Mouse (Mus musculus) cerebral cortex, adult 2 months (tissue): ENCODE measurements around the gene Tmod4.

ENCODE experiments used
- WGBS: fragments of 180-500 bp; shearing (Covaris S2); methylation state at CpG from one replicate; pipeline ENCODE4 v1.1.7; 2018; 5-methylcytosine and 5-hydroxymethylcytosine counted together

The Tmod4 gene

GRCm38 (mm10) chr3:95139586-95140288 is 15.5 kb downstream of the Tmod4 start:
- 74% methylated on average over 25 of the region's 25 CpGs for WGBS

GRCm38 (mm10) chr3:95140289-95140595 is 16.0 kb downstream of the Tmod4 start:
- WGBS = 73% methylated on average over 18 of the region's 18 CpGs

GRCm38 (mm10) chr3:95140795-95141194 is 16.5 kb downstream of the Tmod4 start:
- WGBS = 95% methylated on average over 6 of the region's 6 CpGs

- WGBS = 90% methylated on average over 9 of the region's 9 CpGs
Observed at GRCm38 (mm10) chr3:95141474-95141873, 17.2 kb downstream of the Tmod4 start.

GRCm38 (mm10) chr3:95141952-95142616 is 17.8 kb downstream of the Tmod4 start, which contains the start of gene Tnfaip8l2:
Tnfaip8l2 (minus strand) TSS chr3:95142360.
- WGBS = 79% methylated on average over 10 of the region's 10 CpGs

GRCm38 (mm10) chr3:95142617-95143011 is 18.3 kb downstream of the Tmod4 start:
- 13% methylated on average over 5 of the region's 5 CpGs for WGBS

- WGBS = 70% methylated on average over 3 of the region's 3 CpGs
Observed at GRCm38 (mm10) chr3:95147924-95148323, 23.6 kb downstream of the Tmod4 start.

- WGBS = 43% methylated on average over 4 of the region's 4 CpGs
Observed at GRCm38 (mm10) chr3:95153874-95154273, 29.6 kb downstream of the Tmod4 start.

GRCm38 (mm10) chr3:95159511-95159986 is 35.3 kb downstream of the Tmod4 start:
- 29% methylated on average over 8 of the region's 8 CpGs for WGBS

GRCm38 (mm10) chr3:95159987-95160963 is 36.0 kb downstream of the Tmod4 start, which contains the start of gene Sema6c:
Sema6c (plus strand) TSS chr3:95160457.
- WGBS = under 1% methylated on average over 66 of the region's 66 CpGs

- WGBS = 3% methylated on average over 30 of the region's 30 CpGs
Observed at GRCm38 (mm10) chr3:95161041-95161551, 36.8 kb downstream of the Tmod4 start.

- WGBS = 18% methylated on average over 9 of the region's 9 CpGs
Observed at GRCm38 (mm10) chr3:95161618-95162344, 37.5 kb downstream of the Tmod4 start.

GRCm38 (mm10) chr3:95162345-95162628 is 38.0 kb downstream of the Tmod4 start:
- 33% methylated on average over 2 of the region's 2 CpGs for WGBS

- 60% methylated on average over 11 of the region's 11 CpGs for WGBS
Observed at GRCm38 (mm10) chr3:95163419-95164255, 39.4 kb downstream of the Tmod4 start.

- 77% methylated on average over 5 of the region's 5 CpGs for WGBS
Observed at GRCm38 (mm10) chr3:95164256-95164550, 39.9 kb downstream of the Tmod4 start.

GRCm38 (mm10) chr3:95164840-95165239 is 40.6 kb downstream of the Tmod4 start:
- 75% methylated on average over 5 of the region's 5 CpGs for WGBS

GRCm38 (mm10) chr3:95169996-95170395 is 45.7 kb downstream of the Tmod4 start:
- WGBS = 95% methylated on average over 10 of the region's 10 CpGs

GRCm38 (mm10) chr3:95171105-95171504 is 46.8 kb downstream of the Tmod4 start:
- WGBS = 69% methylated on average over 6 of the region's 6 CpGs

GRCm38 (mm10) chr3:95172526-95173255 is 48.4 kb downstream of the Tmod4 start:
- WGBS = 49% methylated on average over 84 of the region's 84 CpGs
